Mouse (Mus musculus) MEL (cell line): ENCODE measurements around the gene Ctdspl.

ENCODE experiments used
- CHD1 ChIP-seq: IDR thresholded peaks from 2 replicates; pipeline ENCODE4 v1.6.1; 2012; ENCODE audit warnings: low read depth, mild to moderate bottlenecking, inconsistent platforms, low read length, improper control_type of control experiment
- CTCF ChIP-seq, 3 experiments: IDR thresholded peaks in 2 of 3; conservative IDR thresholded peaks in 1 of 3; 2 replicates each; pipeline ENCODE4 v1.5.1; 2011 to 2012; ENCODE audit warnings: low read length in 3 of 3, low read depth in 2 of 3, mild to moderate bottlenecking in 2 of 3, improper control_type of control experiment in 1 of 3, inconsistent platforms in 1 of 3, mixed read lengths in 1 of 3, moderate library complexity in 1 of 3; ENCODE audit not compliant: control insufficient read depth in 1 of 3, insufficient read depth in 1 of 3, poor library complexity in 1 of 3, severe bottlenecking in 1 of 3
- MAX ChIP-seq: IDR thresholded peaks from 2 replicates; pipeline ENCODE4 v1.6.1; 2011; ENCODE audit warnings: low read length, improper control_type of control experiment
- MAZ ChIP-seq: IDR thresholded peaks from 2 replicates; pipeline ENCODE4 v1.6.1; 2012; ENCODE audit warnings: low read depth, mild to moderate bottlenecking, inconsistent platforms, low read length, improper control_type of control experiment
- MEF2A ChIP-seq: IDR thresholded peaks from 2 replicates; pipeline ENCODE4 v1.6.1; 2014; ENCODE audit warnings: low read depth, mild to moderate bottlenecking, inconsistent platforms, low read length, improper control_type of control experiment; ENCODE audit not compliant: poor library complexity, insufficient replicate concordance, severe bottlenecking; ENCODE audit errors: extremely low read depth
- MXI1 ChIP-seq: IDR thresholded peaks from 2 replicates; pipeline ENCODE4 v1.6.1; 2011; ENCODE audit warnings: mild to moderate bottlenecking, low read depth, low read length, improper control_type of control experiment
- POLR2A ChIP-seq, 2 experiments: IDR thresholded peaks; 2 replicates each; pipeline ENCODE4 v1.6.1; 2011 to 2012; ENCODE audit warnings: low read length in 2 of 2, mild to moderate bottlenecking in 2 of 2, control low read depth in 1 of 2, improper control_type of control experiment in 1 of 2, low read depth in 1 of 2, moderate library complexity in 1 of 2; ENCODE audit not compliant: control insufficient read depth in 1 of 2, insufficient read depth in 1 of 2, poor library complexity in 1 of 2
- SMC3 ChIP-seq: IDR thresholded peaks from 2 replicates; pipeline ENCODE4 v1.6.1; 2011; ENCODE audit warnings: low read depth, low read length, improper control_type of control experiment
- TBP ChIP-seq: IDR thresholded peaks from 2 replicates; pipeline ENCODE4 v1.8.0; 2011; ENCODE audit warnings: low read depth, low read length, improper control_type of control experiment
- UBTF ChIP-seq: IDR thresholded peaks from 2 replicates; pipeline ENCODE4 v1.6.1; 2012; ENCODE audit warnings: low read depth, mild to moderate bottlenecking, inconsistent platforms, low read length, improper control_type of control experiment, moderate library complexity, borderline replicate concordance; ENCODE audit not compliant: insufficient read depth
- ZC3H11A ChIP-seq: IDR thresholded peaks from 2 replicates; pipeline ENCODE4 v1.6.1; 2012; ENCODE audit warnings: low read depth, mild to moderate bottlenecking, inconsistent platforms, low read length, improper control_type of control experiment

DNA sequence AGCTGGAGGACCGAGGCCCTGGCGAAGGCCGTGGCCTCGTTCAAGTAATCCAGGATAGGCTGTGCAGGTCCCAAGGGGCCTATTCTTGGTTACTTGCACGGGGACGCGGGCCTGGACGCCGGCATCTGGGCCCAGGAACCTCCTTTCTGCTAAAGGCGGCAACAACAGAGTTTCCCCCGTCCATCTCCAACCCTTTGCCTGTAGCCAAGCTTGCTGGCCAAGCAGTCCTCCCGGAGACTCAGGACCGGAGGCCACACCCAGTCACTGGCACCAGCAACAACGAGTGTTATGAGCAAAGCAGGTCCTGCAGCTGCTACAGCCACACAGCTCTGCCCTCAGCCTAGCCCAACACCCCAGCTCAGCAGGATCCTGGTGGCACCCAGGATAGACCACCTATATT, 105.5 kb downstream of the Ctdspl start:
- TF ChIP-seq MEF2A (no peak), CTCF (IDR thresholded peaks at IDR 0.05 in 2 of 3, conservative IDR thresholded peaks at IDR 0.05 in 1 of 3; ENCODE audit: control insufficient read depth in 1 of 3, insufficient read depth in 1 of 3, low read depth in 2 of 3, low read length in 3 of 3, poor library complexity in 1 of 3, severe bottlenecking in 1 of 3) (no peak), UBTF (no peak), POLR2A (IDR thresholded peaks at IDR 0.05; ENCODE audit: control insufficient read depth in 1 of 2, insufficient read depth in 1 of 2, low read depth in 1 of 2, low read length in 2 of 2, poor library complexity in 1 of 2) (no peak), MXI1 (no peak), MAZ (no peak), CHD1 (no peak), SMC3 (no peak), TBP (no peak), ZC3H11A (no peak), MAX (no peak)
